22 mouse cellular contexts compared by ENCODE assay signal in genomic region chr10:95348457-95348856, GRCm38 (mm10). TPM values are rescaled to one million over a fixed set of nuclear protein-coding genes. Genes with fewer than 3 reads are reported as not detected.
DNase-seq lines count a peak whose midpoint lies in the region; ATAC-seq and TF ChIP-seq lines count a peak whose summit lies in the region.
"Had no signal": no experiment of that assay in that cellular context is flagged by ENCODE, and none has a peak within 500 bp of the region (broad histone marks: within the 10 kb centered on the region; RNA-seq: fewer than 3 reads in every experiment).

No protein-coding gene starts in this region.

- H3K4me3 ChIP-seq in intestine, embryonic 15.5 days (replicated peaks), result no peak overlapping the region
- no peak overlapping the region for H3K4me3 ChIP-seq in intestine, postnatal 0 days (ENCODE audit: low read depth, low read length)
- no peak overlapping the region for H3K4me3 ChIP-seq in lung, postnatal 0 days (ENCODE audit: low read depth, low read length)
- H3K4me3 ChIP-seq: embryonic facial prominence, embryonic 10.5 days; embryonic facial prominence, embryonic 12.5 days; forebrain, embryonic 13.5 days; forebrain, embryonic 15.5 days had no signal

- H3K27me3 ChIP-seq in intestine, embryonic 15.5 days (replicated peaks), result no peaks in the 10 kb centered on the region
- no peaks in the 10 kb centered on the region for H3K27me3 ChIP-seq in intestine, postnatal 0 days (replicated peaks; ENCODE audit: control insufficient read depth, insufficient read depth, low read length)
- H3K27me3 ChIP-seq in lung, postnatal 0 days (replicated peaks; ENCODE audit: insufficient read depth, low read length), result no peaks in the 10 kb centered on the region
- H3K27me3 ChIP-seq: CH12.LX; embryonic facial prominence, embryonic 12.5 days; forebrain, embryonic 13.5 days; forebrain, embryonic 15.5 days; Patski had no signal

- H3K4me1 ChIP-seq in intestine, embryonic 15.5 days (replicated peaks), result no peaks in the 10 kb centered on the region
- no peaks in the 10 kb centered on the region for H3K4me1 ChIP-seq in intestine, postnatal 0 days (replicated peaks; ENCODE audit: control insufficient read depth, insufficient read depth, low read length)
- no peaks in the 10 kb centered on the region for H3K4me1 ChIP-seq in lung, postnatal 0 days (ENCODE audit: insufficient read depth, low read depth, low read length)
- H3K4me1 ChIP-seq: embryonic facial prominence, embryonic 10.5 days; embryonic facial prominence, embryonic 12.5 days; forebrain, embryonic 13.5 days; forebrain, embryonic 15.5 days had no signal

- H3K36me3 ChIP-seq in intestine, embryonic 15.5 days, result no peaks in the 10 kb centered on the region
- H3K36me3 ChIP-seq in intestine, postnatal 0 days (ENCODE audit: control insufficient read depth, insufficient read depth), result no peaks in the 10 kb centered on the region
- no peaks in the 10 kb centered on the region for H3K36me3 ChIP-seq in lung, postnatal 0 days (ENCODE audit: insufficient read depth, low read length)
- H3K36me3 ChIP-seq: embryonic facial prominence, embryonic 10.5 days; embryonic facial prominence, embryonic 12.5 days; forebrain, embryonic 15.5 days; G1E had no signal

- peak; percentile 59 for DNase-seq in A20 (ENCODE audit: low read depth, low spot score)
- DNase-seq in lung, postnatal 0 days (ENCODE audit: low spot score), result no peak
- DNase-seq in thymus, postnatal 4 days, result no peak
- DNase-seq: adrenal gland, adult 8-10 months; B cell, adult 2 months; cerebellum, adult 11-12 months; cerebellum, adult 2 months; cerebellum, adult 9-10 months; cerebellum, postnatal 10 days; cerebellum, postnatal 25 days; forebrain, postnatal 0 days had no signal

- H3K9ac ChIP-seq in intestine, embryonic 15.5 days, result no peak overlapping the region
- H3K9ac ChIP-seq in intestine, postnatal 0 days (ENCODE audit: low read depth, low read length), result no peak overlapping the region
- no peak overlapping the region for H3K9ac ChIP-seq in lung, postnatal 0 days (replicated peaks; ENCODE audit: low read depth)
- H3K9ac ChIP-seq: embryonic facial prominence, embryonic 12.5 days; forebrain, embryonic 13.5 days; forebrain, embryonic 15.5 days; forebrain, postnatal 0 days had no signal

- no peak for TF ChIP-seq CTCF in intestine, postnatal 0 days (IDR thresholded peaks at IDR 0.05; ENCODE audit: low read depth)
- no peak for TF ChIP-seq CTCF in lung, postnatal 0 days (IDR thresholded peaks at IDR 0.05)

- H3K27ac ChIP-seq in intestine, embryonic 15.5 days, result no peak overlapping the region
- no peak overlapping the region for H3K27ac ChIP-seq in intestine, postnatal 0 days (ENCODE audit: low read depth, low read length)
- H3K27ac ChIP-seq in lung, postnatal 0 days (ENCODE audit: low read length), result no peak overlapping the region
- H3K27ac ChIP-seq: embryonic facial prominence, embryonic 10.5 days; embryonic facial prominence, embryonic 12.5 days; forebrain, embryonic 13.5 days; forebrain, embryonic 15.5 days had no signal

- H3K9me3 ChIP-seq in intestine, embryonic 15.5 days, result no peaks in the 10 kb centered on the region
- no peaks in the 10 kb centered on the region for H3K9me3 ChIP-seq in intestine, postnatal 0 days (ENCODE audit: control insufficient read depth)
- no peaks in the 10 kb centered on the region for H3K9me3 ChIP-seq in lung, postnatal 0 days (ENCODE audit: low read length)
- H3K9me3 ChIP-seq: embryonic facial prominence, embryonic 10.5 days; forebrain, embryonic 13.5 days; forebrain, embryonic 15.5 days had no signal

- no peak overlapping the region for H3K4me2 ChIP-seq in intestine, embryonic 15.5 days (replicated peaks)
- H3K4me2 ChIP-seq in intestine, postnatal 0 days (replicated peaks; ENCODE audit: low read depth), result no peak overlapping the region; the same call in 1 of the 2 replicates
- no peak overlapping the region for H3K4me2 ChIP-seq in lung, postnatal 0 days (replicated peaks; ENCODE audit: low read depth, low read length)
- H3K4me2 ChIP-seq: embryonic facial prominence, embryonic 12.5 days; forebrain, embryonic 13.5 days; forebrain, embryonic 15.5 days had no signal

- peak; percentile 25; the same call in 1 of the 2 replicates for ATAC-seq in intestine, embryonic 15.5 days
- peak; percentile 93 for ATAC-seq in intestine, postnatal 0 days
- ATAC-seq in lung, postnatal 0 days, result no peak
- ATAC-seq: activated CD4-positive, CD25-positive, alpha-beta regulatory T cell, adult 4 months; CD4-positive, CD25-positive, alpha-beta regulatory T cell, adult 4 months; forebrain, embryonic 13.5 days; forebrain, embryonic 15.5 days; forebrain, postnatal 0 days; Patski had no signal

- no peak for TF ChIP-seq EP300 in lung, postnatal 0 days (IDR thresholded peaks at IDR 0.05)

- WGBS in intestine, embryonic 15.5 days, result 56% methylated on average over 3 of the region's 3 CpGs
- 37% methylated on average over 3 of the region's 3 CpGs for WGBS in intestine, postnatal 0 days
- 60% methylated on average over 3 of the region's 3 CpGs for WGBS in lung, postnatal 0 days

RNA-seq across cellular contexts. Expression of gene Cradd, which starts 24.5 kb away (rescaled TPM):
- 10.8 and 11.2 TPM in 2 replicates for polyA plus RNA-seq in intestine, embryonic 15.5 days (2015; fragmentation: Nextera tagmentation; extraction: Ambion mirVana)
- 11.9 and 12.5 TPM in 2 replicates for polyA plus RNA-seq in intestine, postnatal 0 days (2015; fragmentation: Nextera tagmentation; extraction: Ambion mirVana)
- polyA plus RNA-seq in lung, postnatal 0 days (2015; fragmentation: Nextera tagmentation; extraction: Ambion mirVana), result 11.9 and 15.4 TPM in 2 replicates
